Mouse (Mus musculus) testis, postnatal 10 days (tissue): ENCODE data around the gene Nop16.

ENCODE experiments used
- DNase-seq: peaks from one replicate; pipeline ENCODE4 v3.0.0; 2021; ENCODE audit warnings: low spot score

Gene Nop16

DNA sequence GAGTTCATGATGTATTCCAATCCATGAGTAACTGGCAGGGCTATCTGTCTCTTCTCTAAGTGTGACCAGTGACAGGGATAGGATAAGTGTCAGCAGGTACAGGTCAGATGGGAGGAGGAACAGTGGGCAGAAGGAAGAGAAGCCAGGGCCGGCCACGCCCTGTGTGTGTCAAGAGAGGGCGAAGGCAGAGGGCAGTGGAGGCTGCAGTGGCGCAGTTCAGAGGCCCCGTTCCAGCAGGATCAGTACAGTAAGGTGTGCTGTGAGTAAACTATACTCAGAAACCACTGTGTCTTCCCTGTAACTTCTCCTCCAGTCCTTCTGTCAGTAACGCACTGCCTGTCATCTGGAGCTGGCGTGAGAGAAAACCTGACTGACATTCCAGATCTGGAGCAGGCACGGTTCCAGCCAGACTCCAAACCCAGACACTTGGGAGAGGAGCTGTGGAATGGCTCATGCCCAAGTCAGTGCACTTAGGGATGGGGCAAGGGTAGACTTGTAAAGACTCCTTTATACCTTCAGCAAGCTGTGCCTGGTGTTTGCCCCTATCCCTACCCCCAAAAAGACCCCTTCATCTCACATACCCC, 6.3 kb upstream of the Nop16 start:
- no peak for DNase-seq

- DNase-seq: no peak
These were observed 3.7 kb upstream of the Nop16 start for GRCm38 (mm10) chr13:54593617-54594016.

DNA sequence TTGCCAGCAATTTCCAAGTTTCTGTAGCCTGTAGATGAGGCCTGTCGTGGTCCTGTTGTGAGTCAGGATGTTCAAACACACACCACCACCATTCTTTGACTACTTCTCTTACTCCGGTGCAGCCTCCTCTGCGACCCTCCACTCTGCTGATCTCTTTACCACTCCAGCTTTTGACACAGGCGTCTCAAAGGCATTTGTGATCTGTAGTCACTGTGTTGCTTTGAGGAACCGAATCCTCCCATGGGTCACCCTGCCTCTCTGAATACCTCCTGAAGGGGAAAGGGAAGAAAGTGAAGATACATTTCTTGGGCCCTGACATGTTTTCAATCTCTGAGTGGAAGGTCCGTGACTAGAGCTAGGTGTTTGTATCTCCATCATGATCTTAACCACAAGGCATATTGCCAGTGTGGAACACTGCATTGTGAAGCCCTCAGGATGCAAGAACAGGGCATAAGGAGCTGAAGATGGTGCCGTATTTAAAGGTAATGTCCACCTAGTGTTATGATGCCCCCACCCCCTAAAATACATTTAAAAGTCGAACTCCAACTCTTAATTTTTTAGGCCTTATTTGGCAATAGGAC, 2.0 kb upstream of the Nop16 start:
- DNase-seq: no peak

DNA sequence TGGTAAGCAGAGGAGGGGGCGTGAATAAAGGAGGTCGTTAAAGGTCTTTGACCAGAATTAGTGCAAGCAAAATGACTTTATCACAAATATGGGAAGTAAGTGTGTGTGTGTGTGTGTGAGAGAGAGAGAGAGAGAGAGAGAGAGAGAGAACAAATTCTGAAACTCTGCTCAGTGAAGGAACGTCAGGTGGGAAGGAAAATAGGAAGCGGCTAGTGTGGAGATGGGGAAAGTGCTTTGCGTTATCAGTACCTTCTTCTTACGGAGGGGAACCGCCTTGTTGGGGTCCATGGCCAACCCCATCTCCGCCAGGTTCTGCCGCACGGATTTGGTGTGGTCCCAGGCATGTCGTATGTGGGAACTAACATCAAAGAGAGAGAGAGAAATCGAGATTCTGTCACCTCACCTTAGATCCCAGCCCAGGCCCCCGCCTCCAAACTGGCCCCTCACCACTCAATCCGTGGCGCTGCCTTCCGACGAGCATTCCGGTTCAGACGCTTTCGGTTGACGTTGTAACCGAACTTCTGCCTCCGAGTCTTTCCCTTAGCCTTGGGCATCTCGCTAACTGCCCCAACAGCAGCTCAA, 385 bp downstream of the Nop16 start:
- no peak for DNase-seq

GRCm38 (mm10) chr13:54585831-54586230, 4.1 kb downstream of the Nop16 start:
- DNase-seq: no peak

- no peak for DNase-seq
These were observed 7.0 kb downstream of the Nop16 start for GRCm38 (mm10) chr13:54582860-54583259.

GRCm38 (mm10) chr13:54582126-54582525, 7.8 kb downstream of the Nop16 start:
- DNase-seq: no peak

GRCm38 (mm10) chr13:54581385-54581784, 8.5 kb downstream of the Nop16 start:
- no peak for DNase-seq

- no peak for DNase-seq
These were observed 12.0 kb downstream of the Nop16 start for GRCm38 (mm10) chr13:54577652-54578507.

GRCm38 (mm10) chr13:54575489-54575888, 14.4 kb downstream of the Nop16 start:
- DNase-seq: no peak

DNA sequence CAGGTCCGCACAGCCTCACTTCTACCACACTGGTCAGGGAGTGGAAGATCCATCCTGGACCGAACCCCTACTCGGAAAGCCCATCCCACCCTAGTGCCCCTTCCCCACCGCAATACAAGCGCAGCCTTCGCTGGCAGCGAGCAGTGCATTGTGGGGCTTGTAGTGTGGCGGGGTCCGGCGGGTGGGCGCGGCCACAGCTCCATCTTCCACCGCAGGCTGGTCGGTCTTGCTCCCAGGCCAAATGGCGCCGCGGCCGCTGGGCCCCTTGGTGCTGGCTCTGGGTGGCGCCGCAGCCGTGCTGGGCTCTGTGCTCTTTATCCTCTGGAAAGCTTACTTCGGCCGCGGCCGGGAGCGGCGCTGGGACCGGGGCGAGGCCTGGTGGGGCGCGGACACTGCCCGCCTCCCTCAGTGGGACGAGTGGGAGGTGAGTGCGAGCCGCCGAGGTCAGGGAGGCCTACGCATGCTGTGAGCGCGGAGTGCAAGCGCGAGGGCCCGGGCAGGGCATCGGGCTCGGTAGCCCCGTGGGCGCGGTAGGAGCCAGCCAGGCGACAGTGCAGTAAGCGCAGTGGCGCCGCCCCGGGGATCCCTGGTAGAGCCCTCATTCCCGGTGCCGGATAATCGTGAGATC, 14.9 kb downstream of the Nop16 start, which contains the start of gene Arl10:
Arl10 (plus strand) TSS at position 162 of the 628 bp plus-strand sequence.
- DNase-seq: peak; percentile 85

GRCm38 (mm10) chr13:54572621-54573020, 17.3 kb downstream of the Nop16 start:
- DNase-seq: no peak

DNA sequence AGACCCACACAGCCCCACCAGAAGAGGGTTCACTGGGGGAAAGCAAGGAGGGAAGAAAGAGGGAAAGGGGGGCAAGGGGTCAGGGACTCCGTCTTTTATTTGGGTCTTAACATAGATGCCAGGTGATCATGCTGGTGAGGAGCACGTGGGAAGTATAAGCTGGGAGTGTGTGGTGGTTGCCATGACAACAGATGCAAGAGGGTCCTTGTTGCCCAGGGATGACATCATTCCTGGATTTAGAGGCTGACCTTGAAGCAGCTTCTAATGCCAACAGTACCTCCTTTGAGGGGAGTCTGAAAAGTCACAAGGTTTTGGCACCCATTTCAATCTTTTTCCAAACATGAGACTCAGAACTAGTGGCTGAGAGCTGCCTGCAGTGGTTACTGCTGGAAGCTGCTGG, 18.3 kb downstream of the Nop16 start:
- no peak for DNase-seq

DNA sequence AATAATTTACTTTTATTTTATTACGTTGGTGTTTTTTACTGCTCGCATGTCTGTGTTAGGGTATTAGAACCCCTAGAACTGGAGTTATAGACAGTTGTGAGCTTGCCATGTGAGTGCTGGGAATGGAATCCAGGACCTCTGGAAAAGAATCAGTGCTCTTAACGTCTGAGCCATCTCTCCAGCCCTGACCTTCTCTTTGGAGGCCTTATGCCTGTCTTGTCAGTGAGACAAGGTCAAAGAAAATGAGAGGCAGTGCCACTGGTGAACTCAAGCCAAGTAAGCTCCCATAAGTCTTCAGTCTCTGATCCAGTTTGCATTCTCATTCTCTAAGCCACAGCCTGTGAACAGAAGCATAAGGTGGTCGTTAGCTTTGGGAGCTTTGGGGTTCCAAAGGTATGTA, 19.2 kb downstream of the Nop16 start:
- DNase-seq: no peak

DNA sequence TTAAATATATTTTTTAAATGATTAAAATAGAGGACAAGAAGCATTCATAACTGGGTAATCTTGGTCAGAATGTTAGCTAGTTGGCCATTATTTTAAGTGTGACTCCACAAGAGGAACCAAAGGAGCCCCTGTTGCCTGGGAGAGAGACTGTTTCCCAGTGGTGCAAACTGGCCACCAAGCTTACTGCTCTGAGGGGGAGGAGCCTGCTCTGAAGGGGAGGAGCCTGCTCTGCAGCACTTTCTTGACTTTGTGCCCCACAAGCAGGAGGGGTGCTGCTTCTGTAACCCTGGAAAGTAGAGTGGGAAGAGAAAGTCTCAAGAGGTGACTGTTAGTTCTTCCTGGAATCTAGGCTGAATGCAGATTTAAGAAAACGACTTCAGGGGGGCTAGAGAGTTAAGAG, 20.6 kb downstream of the Nop16 start:
- DNase-seq: no peak

- no peak for DNase-seq
These were observed 21.5 kb downstream of the Nop16 start for GRCm38 (mm10) chr13:54568380-54568779.

DNA sequence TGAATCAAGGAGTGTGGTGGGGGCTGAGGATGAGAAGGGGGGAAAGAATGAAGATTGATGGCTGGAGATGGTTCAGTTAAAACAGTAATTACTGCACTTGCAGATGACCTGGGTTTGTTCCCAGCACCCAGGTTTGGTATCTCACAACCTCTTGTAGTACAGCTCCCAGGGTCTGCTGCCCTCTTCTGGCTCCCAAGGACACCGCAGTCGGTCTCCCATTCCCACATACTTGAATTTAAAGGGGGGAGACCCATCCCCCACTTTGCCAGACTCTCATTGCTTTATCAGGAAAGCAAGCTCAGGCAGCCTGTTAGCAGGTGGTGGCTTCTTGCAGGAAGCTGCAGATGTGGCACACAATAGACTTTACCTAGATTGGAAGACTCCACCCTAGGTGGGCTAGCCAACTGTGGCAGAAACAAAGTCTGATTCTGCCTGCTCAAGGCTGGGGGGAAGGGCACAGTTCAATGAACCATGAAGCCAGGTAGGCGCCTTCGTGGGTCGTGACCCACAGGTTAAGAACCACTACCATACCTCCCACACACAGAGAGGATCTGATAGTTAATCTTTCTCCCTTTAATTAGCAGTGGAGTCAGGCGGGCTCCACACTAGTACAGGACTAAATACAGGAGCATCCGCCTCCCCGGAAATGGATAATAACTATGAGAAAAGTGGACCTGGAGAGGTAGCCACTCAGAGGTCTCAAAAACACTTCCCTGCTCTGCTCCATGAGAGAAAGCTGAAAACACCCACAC, 24.1 kb downstream of the Nop16 start:
- DNase-seq: peak; percentile 73

DNA sequence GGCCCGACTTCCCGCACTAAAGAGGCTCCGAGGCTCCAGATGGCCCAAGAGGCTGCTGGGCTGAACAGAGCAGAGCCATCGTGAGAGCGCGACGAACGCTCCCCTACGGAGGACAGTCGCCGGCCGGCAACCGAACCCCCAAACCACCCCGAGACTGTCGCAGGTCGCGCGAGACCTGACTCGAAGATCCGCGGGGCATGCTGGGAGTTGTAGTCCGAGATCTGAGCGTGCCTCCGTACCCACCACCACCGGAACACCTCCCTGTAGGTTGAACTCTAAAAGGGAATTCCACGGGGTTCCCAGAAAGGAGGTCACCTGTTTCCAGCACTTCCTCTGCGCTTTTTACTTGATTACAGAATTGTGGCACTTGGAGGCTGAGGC, 24.7 kb downstream of the Nop16 start, which contains the start of gene 4833439L19Rik:
4833439L19Rik (minus strand) TSS at position 235 of the 381 bp plus-strand sequence.
- peak; percentile 97 for DNase-seq

DNA sequence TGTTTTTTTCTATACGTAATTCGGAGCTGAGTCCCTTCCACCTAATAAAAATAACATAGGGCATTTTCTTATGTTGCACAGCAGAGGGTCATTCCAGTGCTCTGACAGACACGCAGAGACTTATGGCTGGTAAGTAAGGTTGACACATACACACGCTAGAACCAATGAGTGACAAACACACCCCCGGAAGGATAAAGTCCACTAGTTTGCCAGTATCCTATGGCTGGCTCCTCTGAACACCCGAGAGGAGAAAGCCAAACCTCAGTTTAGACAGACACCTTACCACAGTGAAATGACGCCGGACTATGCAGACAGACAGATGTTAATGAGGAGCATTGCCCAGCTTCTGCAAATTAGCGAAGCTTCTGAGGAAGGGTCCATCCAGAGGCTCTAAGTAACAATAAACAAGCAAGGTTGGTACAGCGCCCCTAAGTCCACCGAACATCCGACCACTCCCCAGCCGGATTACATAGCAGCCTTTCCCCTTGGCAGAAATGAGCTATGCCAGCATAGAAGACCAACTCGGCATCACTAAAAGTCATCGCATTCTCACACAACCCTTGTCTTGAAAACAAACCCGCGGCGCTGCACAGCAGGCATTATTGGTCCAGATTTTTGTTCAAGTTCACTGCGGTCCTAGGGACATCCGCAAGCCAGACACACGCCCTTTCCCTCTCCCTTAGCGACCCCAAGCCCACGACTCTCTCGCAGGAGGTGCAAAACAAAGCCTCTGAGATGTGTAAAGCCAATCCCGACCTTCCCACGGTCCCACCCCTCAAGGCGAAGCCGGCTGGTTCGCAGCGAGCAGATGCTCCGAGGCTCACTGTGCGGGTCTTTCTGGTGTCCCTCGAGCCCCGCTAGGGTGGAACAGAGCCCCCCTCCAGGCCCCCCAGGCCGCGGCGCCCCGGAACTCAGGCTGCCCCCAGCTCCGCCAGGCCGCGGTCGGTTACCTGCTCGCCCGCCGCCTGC, 25.4 kb downstream of the Nop16 start:
- no peak for DNase-seq

- DNase-seq: no peak
These were observed 27.3 kb downstream of the Nop16 start for GRCm38 (mm10) chr13:54562562-54562961.
